Mouse (Mus musculus) ES-E14 (cell line): ENCODE results near the gene Pard3b. TPM values are rescaled to one million over a fixed set of nuclear protein-coding genes. Genes with fewer than 3 reads are reported as not detected.

Experiments
- DNase-seq: peaks from one replicate; pipeline ENCODE4 v3.0.0-alpha.2; 2013; ENCODE audit warnings: low read depth, low spot score
- H3K27ac ChIP-seq: 2 replicates; pipeline ENCODE4 v1.5.1; 2012; ENCODE audit warnings: low read depth, mild to moderate bottlenecking, low read length, moderate library complexity, mixed read lengths; ENCODE audit not compliant: poor library complexity, insufficient read depth, severe bottlenecking
- H3K36me3 ChIP-seq: 2 replicates; pipeline ENCODE4 v1.6.1; 2012; ENCODE audit warnings: mild to moderate bottlenecking, low read length, moderate library complexity, mixed read lengths; ENCODE audit not compliant: control insufficient read depth, poor library complexity, insufficient read depth, severe bottlenecking
- H3K4me1 ChIP-seq, 2 experiments: fragments of 150-350 bp in 1 of 2; sonication (generic) in 1 of 2; 2 replicates each; pipeline ENCODE4 v1.6.1; 2012; ENCODE audit warnings: low read length in 2 of 2, mild to moderate bottlenecking in 1 of 2, mixed read lengths in 1 of 2; ENCODE audit not compliant: control insufficient read depth in 2 of 2, insufficient read depth in 2 of 2, poor library complexity in 1 of 2
- H3K4me3 ChIP-seq, 2 experiments: fragments of 150-350 bp in 1 of 2; sonication (generic) in 1 of 2; 2 replicates each; pipeline ENCODE4 v1.5.1; 2012; ENCODE audit warnings: low read length in 2 of 2, low read depth in 1 of 2, mild to moderate bottlenecking in 1 of 2, mixed read lengths in 1 of 2; ENCODE audit not compliant: insufficient read depth in 1 of 2, poor library complexity in 1 of 2, severe bottlenecking in 1 of 2
- H3K9ac ChIP-seq: 2 replicates; pipeline ENCODE4 v1.6.1; 2012; ENCODE audit warnings: low read depth, mild to moderate bottlenecking, low read length, mixed read lengths; ENCODE audit not compliant: poor library complexity, insufficient read depth, severe bottlenecking
- H3K9me3 ChIP-seq: fragments of 150-350 bp; sonication (generic); 2 replicates; pipeline ENCODE4 v1.6.1; 2012; ENCODE audit warnings: low read depth, mild to moderate bottlenecking, low read length; ENCODE audit not compliant: control insufficient read depth, insufficient read depth
- CHD2 ChIP-seq: IDR thresholded peaks from 2 replicates; pipeline ENCODE4 v1.6.1; 2014; ENCODE audit warnings: mild to moderate bottlenecking, low read depth, low read length, inconsistent platforms
- HCFC1 ChIP-seq: IDR thresholded peaks from 2 replicates; pipeline ENCODE4 v1.6.1; 2012; ENCODE audit warnings: low read length, inconsistent platforms, borderline replicate concordance; ENCODE audit not compliant: insufficient read depth
- MAFK ChIP-seq: IDR thresholded peaks from 2 replicates; pipeline ENCODE4 v1.6.1; 2014; ENCODE audit warnings: mild to moderate bottlenecking, low read depth, low read length, inconsistent platforms; ENCODE audit not compliant: insufficient read depth
- ZC3H11A ChIP-seq: IDR thresholded peaks from 2 replicates; pipeline ENCODE4 v1.6.1; 2012; ENCODE audit warnings: low read depth, mild to moderate bottlenecking, inconsistent platforms, low read length, borderline replicate concordance
- ZNF384 ChIP-seq: IDR thresholded peaks from 2 replicates; pipeline ENCODE4 v1.6.1; 2012; ENCODE audit warnings: low read depth, low read length, inconsistent platforms
- in situ Hi-C, 2 experiments: fragments of 600-800 bp; cut with MboI; formaldehyde crosslinking; loops; one replicate each; pipeline ENCODE4 v1.15.1; 2025; ENCODE audit warnings: low sequenced_read_pairs in 2 of 2, inconsistent platforms in 1 of 2; ENCODE audit not compliant: unreplicated experiment in 2 of 2
- total RNA-seq: library from RNA; depleted of rRNA; stranded (reverse); fragments of 300-350 nt; gene quantifications from 2 replicates; pipeline ENCODE4 v1.2.3, GENCODE M21; 2012

Gene Pard3b
- total RNA-seq, 1 experiment = 0.49 TPM

DNA sequence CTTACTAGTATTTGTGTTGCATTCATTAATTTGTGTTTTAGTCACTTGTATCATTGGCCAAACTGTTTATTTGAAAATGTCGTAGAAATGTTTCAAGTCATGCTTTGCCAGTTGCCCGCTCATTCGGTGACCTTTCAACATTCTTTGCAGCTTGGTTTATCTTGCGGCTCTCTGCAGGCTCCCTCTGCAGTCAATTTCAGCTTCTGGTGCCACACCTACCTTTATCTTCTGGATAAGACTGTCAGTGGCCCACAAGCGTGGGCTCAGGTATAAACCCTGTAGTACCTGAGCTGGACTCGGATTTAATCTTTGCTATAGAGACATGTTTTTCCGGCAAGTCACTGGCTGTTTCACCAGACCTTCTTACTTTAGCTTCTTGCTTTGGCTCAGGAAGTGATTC is 456.3 kb downstream of the Pard3b start:
- TF ChIP-seq MAFK = no peak
- no peak for TF ChIP-seq ZNF384
- no peak for TF ChIP-seq CHD2
- no peak for TF ChIP-seq HCFC1
- TF ChIP-seq ZC3H11A = no peak
- Histone ChIP-seq H3K4me3 (no peak overlapping the region), H3K9me3 (no peaks in the 10 kb centered on the region), H3K36me3 (no peaks in the 10 kb centered on the region), H3K27ac (no peak overlapping the region), H3K4me1 (no peaks in the 10 kb centered on the region), H3K9ac (no peak overlapping the region)
- DNase-seq = no peak
- in situ Hi-C loops = no loop called here

DNA sequence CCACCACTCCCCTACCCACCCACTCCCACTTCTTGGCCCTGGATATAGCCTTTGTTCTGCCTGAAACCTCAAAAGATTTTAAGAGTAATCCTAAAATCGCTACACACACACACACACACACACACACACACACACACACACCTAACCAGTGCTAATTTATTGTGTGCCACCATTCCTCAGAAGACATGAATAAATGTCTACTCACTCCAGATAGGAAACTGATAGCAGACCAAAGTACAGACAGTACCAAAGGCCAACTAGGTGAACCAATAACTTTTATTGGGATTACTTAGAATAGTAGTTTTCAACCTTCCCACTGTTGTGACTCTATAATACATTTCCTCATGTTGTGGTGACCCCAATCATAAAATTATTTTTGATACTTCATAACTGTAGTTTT is 483.8 kb downstream of the Pard3b start:
- no peak for TF ChIP-seq MAFK
- TF ChIP-seq ZC3H11A = no peak
- TF ChIP-seq ZNF384 = no peak
- no peak for TF ChIP-seq CHD2
- TF ChIP-seq HCFC1 = no peak
- in situ Hi-C loops = no loop called here
- Histone ChIP-seq H3K4me1 (no peaks in the 10 kb centered on the region), H3K36me3 (no peaks in the 10 kb centered on the region), H3K4me3 (no peak overlapping the region), H3K9ac (no peak overlapping the region), H3K27ac (no peak overlapping the region), H3K9me3 (no peaks in the 10 kb centered on the region)
- DNase-seq = no peak

DNA sequence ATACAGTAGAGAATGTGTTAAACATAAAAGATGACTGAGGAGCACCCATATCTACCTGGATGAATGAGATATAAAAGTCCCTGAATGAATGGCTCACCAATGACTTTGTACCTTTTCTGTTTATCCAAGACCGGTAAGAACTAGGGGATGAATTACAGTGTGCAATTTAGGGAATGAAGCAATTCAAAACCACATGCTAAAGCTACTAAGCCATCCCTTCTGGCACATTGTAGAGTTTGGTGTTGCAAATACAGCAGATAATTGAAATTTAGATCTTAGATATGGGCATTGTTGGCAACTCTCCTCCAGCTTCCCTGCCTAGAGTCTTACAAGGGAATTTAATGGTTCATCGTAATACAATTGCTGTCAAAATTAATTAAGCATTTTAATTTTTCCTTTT is 490.6 kb downstream of the Pard3b start:
- Histone ChIP-seq H3K9ac (no peak overlapping the region), H3K4me1 (no peaks in the 10 kb centered on the region), H3K36me3 (no peaks in the 10 kb centered on the region), H3K4me3 (no peak overlapping the region), H3K9me3 (no peaks in the 10 kb centered on the region), H3K27ac (no peak overlapping the region)
- no peak for DNase-seq
- in situ Hi-C loops = no loop called here
- TF ChIP-seq HCFC1 = no peak
- no peak for TF ChIP-seq MAFK
- no peak for TF ChIP-seq ZNF384
- no peak for TF ChIP-seq CHD2
- TF ChIP-seq ZC3H11A = no peak

DNA sequence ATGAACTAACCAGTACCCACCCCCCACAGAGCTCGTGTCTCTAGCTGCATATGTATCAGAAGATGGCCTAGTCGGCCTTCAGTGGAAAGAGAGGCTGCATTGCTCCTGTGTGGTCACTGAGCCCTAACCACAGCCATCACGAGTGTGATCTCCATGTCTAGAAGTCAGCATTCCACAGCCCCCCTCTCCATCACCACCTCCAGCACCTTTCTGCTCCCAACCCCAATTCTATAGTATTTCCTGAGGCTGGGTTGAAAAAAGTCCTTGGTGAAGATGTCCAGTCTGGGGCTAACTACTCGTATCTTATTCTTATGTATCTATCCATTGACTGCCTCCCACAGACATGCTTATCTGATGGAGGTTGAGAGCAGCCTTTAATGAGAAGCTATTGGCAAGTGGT is 509.5 kb downstream of the Pard3b start:
- in situ Hi-C loops = no loop called here
- TF ChIP-seq ZNF384 (no peak), HCFC1 (no peak), CHD2 (no peak), MAFK (no peak), ZC3H11A (no peak)

DNA sequence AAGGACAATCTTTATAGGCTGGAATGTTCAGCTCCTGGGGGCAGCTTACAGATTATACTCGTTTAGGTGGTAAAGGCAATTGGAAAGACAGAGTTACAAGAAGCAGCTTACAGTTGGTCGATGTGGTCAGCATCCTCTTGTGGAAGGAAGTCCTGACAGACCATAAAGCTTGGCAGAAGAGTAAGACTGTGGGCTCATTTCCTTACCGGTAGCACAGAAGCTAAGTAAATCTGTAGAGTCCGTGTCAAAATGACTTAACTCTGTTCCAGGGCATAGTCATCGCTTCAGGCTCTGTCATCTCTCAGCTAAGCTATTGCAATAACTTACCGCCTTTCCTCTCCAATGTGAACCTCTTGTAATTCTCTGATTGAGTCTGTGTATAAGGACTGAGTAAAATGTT is 510.2 kb downstream of the Pard3b start:
- DNase-seq = no peak
- TF ChIP-seq ZNF384 (no peak), HCFC1 (no peak)
- Histone ChIP-seq H3K9ac (no peak overlapping the region), H3K9me3 (no peaks in the 10 kb centered on the region), H3K36me3 (no peaks in the 10 kb centered on the region), H3K4me3 (no peak overlapping the region), H3K4me1 (no peaks in the 10 kb centered on the region), H3K27ac (no peak overlapping the region)
- in situ Hi-C loops = no loop called here

More for the DNA sequence above, 509.5 kb downstream of the Pard3b start:
- Histone ChIP-seq H3K36me3 (no peaks in the 10 kb centered on the region), H3K4me3 (no peak overlapping the region), H3K9ac (no peak overlapping the region), H3K27ac (no peak overlapping the region), H3K9me3 (no peaks in the 10 kb centered on the region), H3K4me1 (no peaks in the 10 kb centered on the region)
- no peak for DNase-seq
